Mouse (Mus musculus): ENCODE results near the gene Camk1g.

The Camk1g gene

DNA sequence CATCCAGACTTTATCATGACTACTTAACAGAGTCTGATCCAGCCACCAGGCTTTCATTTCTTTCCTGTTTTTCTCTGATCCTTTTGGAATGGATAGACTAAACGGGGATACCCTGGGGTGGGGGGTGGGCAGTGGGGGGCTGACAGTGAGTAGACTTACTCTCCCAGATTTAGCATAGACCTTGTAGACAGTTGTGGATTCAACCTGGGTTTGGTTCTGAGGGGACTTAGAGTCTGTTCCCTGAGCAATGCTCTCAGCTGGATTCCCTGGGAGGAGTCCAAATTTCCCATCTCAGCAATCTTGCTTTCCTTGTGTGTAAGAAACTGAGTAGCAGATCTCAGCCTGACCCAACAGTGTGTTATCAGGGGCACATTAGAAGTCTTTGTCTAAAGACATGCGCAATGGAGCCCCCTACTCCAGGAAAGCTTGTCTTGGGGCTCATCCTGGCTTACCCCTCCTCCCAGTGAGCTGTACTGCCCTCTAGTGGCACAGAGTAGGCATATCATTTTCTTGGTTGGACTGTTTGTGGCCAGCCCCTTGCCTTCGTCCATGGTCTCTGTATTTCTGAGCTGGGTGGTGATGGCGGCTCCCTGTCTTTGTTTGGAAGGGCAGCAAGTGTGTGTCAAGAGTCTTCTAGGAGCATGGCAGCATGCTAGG, 6.5 kb upstream of the Camk1g start:
- peak; percentile 49 for DNase-seq (ENCODE audit: low read depth, low spot score)

DNA sequence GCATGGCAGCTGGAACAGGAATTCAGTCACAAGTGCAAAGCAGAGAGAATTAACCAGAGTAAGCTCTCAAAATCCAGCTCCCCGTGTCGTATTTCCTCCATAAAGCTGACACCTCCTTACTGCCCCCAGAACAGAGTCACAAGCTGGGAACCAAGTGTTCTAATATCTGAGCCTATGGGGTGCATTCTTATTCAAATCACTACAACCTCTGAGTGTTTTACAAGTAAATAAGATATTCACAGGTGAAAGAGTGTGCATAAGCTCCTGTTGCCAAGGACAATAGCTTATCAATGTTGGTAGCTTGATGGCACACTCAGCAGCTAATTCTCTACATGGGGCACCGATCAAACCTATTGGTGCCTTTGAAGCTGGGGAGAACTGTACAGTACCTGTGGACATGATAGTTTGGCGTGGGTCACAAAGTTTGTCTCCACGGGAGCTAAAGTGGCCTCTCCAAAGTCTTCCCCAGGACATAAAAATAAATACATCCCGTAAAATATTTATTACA, 3.9 kb upstream of the Camk1g start:
- DNase-seq (ENCODE audit: low read depth, low spot score) = no peak

DNA sequence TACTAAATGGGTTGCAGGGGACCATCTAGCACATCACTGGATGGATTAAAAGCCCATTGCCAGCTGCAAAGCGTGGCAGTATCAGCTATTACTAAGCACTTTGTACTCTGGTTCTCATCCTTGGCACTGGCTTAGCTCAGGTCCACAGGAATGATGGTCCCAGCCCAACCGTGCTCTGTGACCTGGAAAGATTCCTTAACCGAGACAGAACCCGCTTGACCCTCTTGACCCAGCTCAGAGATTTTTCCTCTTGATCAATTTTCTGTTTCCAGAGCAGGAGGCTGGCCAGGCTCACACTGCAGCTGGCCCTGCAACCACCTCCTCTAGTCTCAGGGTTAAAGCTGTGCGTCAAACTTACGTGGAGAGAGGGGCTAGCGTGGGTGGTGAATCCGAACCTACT, 1.0 kb downstream of the Camk1g start:
- no peak for DNase-seq (ENCODE audit: low read depth, low spot score)

DNA sequence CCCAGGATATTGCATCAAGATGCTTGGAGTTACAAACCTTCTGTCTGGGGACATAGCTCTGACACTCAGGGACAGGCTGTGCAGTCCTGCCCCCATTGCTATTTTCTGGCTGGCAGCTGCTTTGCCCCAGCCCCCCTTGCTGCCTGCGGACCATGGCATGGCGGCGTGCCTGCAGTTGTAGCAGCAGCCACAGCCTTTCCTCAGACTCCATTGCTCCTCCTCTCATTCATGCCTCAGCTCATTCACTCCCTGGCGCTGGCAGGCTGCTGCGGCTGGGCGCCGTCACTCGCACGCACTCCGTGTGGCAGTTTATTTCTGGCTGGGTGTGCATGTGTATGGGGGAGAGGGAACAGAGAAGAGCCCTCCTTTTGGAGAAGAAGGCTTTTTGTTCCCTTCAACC, 2.0 kb downstream of the Camk1g start:
- DNase-seq (ENCODE audit: low read depth, low spot score) = no peak

DNA sequence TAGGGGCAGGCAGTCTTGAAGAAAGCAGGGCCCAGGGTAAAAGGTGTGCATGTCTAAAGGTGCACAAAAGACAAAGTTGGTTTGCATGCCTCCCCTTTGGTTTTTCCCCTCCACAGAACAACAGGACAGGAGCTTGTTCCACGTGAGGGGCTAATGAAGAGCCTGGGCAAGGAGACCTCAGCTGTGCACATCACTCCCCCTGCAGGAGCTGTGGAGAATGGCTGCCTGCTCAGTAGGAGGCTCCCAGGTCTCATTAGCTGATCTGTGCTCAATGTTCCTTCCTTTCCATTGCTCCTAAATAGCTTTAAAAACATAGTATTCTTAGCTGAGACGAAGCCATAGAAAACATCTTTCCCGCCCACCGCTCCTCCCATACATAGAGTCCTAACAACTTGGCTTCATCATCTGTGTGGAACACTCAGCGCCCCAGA, 6.3 kb downstream of the Camk1g start:
- peak; percentile 41 for DNase-seq (ENCODE audit: low read depth, low spot score)

DNA sequence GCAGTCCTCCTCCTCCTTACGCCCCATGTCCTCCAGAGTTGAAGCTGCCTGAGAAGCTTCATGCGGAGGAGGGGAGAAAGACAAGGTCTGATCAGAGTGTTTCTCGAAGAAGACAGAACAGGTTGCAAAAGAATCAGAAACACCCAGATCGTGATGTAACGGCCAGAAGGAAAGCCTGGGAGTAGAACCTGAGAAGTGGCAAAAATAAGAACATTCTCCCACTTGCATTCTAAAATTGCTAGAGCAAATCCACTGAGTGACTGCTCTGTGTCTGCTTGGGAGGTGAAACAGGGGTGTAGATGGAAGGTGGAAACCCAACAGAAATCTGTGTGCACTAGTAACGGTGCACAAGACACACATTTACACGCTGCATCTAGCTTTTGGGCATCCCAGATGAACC, 8.0 kb downstream of the Camk1g start:
- no peak for DNase-seq (ENCODE audit: low read depth, low spot score)

DNA sequence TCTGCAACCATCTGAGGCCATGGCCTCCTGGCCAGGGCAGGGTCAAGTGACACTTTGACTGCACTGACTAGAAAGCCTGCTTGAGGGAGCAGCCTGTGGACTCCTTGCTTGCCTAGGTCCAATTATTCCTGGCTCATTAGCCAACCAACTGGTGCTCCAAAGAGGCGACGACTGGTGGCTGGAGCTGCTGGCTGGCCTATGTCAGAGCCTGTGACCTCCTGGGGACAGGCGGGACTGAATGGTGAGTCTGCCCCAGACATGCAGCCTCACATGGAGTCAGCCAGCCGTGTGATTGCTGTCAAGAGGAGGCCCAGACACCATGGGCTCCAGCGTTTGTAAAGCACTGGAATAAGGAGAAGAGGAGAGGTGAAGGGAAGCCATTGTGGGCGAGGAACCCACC, 8.9 kb downstream of the Camk1g start:
- DNase-seq (ENCODE audit: low read depth, low spot score) = no peak

DNA sequence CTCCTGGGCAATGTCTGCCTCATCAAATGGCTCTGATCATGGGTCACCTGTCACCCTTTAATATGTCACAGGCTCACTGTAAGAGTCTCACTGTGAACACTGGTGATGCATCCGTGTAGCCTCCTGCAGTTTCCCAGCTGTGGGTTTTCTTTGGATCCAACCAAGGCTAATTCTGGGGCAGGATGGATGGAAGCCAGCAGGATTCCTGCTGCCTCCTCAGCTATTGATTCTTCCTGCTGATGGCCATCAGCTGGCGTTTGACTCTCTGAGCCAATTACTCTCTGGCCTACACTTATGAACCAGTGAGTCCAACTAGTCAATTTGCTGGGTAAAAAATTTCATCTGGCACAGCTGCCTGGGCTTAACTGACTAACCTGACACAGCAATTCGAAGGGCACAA, 10.9 kb downstream of the Camk1g start:
- DNase-seq (ENCODE audit: low read depth, low spot score) = no peak

DNA sequence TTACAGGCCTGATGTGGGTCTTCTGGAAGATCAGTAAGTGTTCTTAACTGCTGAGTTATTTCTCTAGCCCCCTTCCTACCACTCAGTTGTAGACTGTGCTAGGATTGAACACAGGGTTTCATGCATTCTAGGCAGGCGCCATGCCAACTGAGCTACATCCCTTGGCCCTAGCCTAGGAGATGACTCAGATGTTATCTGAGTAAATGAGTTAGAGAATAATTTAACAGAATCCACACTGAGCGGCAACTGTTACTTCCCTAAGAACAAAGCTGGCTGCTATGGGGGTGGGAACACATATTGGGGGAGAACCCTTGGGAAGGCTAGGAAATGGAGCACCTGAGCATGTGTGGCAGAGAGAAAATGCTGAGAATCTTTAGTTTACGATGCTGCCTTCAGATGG, 18.5 kb downstream of the Camk1g start:
- DNase-seq (ENCODE audit: low read depth, low spot score) = no peak

DNA sequence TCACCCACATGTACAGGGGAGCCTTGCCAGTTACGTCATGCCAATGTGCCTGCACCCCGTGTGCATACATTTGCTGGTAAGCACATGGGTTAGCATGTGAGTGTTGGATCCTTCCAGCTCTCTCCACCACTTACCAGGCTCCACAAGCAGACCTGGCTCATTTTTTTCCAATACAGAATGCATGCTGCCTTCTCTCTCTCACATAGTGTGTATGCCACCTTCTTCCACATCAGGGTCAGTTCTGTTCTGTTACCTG, 19.6 kb downstream of the Camk1g start:
- no peak for DNase-seq (ENCODE audit: low read depth, low spot score)

DNA sequence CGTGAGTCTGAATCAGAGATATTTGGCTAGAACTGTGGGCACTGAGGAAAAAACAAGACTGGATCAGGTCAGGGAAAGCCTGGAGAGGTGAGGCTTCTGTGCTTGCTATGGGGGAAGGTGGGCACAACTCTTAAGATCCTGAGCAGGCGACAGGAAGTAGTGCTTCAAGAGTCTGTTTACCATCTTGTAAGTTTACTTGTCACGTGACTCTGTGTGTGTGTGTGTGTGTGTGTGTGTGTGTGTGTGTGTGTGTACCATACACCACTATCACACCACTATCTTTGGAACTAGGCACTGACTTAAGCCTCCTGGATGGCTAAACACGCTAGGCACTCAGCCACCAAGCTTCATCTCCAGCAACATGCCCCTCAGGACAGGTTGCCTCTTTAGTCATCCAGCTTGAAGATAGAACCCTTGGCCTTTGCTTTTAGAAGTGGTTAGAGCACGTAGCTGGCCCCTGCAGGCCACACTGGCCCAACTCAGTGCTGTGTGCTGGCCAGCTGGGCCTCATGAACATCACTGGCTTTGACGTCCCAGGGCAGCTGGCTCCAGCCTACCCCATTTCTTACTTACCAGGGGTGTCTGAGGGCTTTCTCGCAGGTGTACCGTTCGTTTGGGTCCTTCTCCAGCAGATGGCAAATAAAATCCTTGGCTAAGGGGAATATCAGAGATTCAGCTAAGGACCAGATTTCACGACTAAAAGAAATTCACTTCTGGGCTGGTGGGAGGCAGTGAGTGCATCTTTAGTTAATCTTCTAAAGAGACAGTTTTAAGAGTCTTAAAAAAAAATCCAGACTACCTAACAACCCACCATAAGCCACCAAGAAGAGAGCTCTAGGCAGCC, 20.2 kb downstream of the Camk1g start:
- DNase-seq (ENCODE audit: low read depth, low spot score) = no peak

DNA sequence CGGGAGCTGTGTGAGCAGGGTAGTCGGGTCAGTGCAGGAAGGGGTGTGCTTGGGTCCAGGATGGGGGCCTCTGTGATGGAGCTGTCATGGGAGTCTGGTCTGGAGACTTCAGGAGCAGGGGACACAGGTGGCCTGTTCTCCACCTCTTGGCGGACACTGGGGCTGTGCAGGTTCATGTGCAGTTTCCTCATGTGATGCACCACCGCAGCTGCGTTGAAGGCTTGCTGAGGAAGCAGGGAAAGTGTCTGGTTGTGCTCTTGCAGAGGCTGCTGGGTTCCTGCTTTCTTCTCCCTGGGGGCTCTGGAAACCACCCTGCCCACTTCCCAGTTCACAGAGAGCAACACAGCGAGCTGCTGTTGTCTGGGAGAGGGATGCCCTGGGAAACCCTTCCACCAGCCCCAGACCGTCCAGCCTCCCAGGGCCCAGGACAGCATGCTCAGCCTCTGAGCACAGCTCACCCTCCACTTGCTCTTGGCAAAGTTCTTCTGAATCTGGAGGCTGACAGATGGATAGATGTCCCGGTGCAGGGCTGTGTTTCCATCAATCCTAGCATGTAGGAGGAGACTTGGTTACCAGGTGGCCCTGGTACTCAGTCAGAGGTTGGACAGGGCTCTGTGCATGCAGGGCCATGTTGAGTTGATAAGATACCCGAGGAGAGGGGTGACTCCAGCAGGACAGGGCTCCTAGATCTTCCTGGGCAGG, 21.7 kb downstream of the Camk1g start:
- no peak for DNase-seq (ENCODE audit: low read depth, low spot score)

DNA sequence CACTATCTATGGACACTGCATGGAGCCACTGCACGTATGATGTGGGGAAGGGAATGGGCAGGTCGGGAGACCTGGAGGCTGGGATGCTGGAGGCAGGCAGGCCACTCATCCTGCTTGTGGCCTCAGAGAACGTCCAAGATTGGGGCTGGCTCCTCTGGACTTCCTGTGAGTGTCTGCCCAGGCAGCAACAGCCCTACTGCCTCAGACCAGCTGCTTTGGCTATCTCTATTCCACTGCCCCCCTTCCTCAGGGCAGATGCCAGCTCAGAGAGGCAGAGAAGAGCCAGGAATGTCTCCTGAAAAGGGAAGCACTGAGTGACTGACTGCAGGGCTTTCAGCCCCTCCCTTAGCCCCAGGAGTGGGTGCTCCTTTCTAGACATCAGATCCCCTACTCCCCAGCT, 23.2 kb downstream of the Camk1g start:
- DNase-seq (ENCODE audit: low read depth, low spot score) = no peak

DNA sequence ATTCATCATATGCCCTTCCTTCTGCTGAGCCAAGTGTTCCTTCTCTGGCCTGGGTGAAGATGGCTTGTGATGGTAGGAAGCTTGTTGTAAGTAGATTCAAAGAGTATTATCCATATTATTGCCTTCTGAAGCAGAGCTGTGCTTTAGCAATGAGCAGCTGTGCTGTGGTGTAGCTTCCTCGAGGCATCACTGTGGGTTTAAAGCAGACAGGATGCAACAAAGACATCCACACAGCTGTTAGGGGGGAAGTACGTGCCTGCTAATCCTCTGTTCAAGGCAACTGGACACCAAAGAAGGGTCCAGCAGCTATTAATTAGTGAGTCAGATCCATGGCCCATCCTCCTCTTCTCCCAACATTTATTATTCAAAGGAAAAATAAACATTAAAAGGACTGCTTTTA, 25.1 kb downstream of the Camk1g start:
- no peak for DNase-seq (ENCODE audit: low read depth, low spot score)

DNA sequence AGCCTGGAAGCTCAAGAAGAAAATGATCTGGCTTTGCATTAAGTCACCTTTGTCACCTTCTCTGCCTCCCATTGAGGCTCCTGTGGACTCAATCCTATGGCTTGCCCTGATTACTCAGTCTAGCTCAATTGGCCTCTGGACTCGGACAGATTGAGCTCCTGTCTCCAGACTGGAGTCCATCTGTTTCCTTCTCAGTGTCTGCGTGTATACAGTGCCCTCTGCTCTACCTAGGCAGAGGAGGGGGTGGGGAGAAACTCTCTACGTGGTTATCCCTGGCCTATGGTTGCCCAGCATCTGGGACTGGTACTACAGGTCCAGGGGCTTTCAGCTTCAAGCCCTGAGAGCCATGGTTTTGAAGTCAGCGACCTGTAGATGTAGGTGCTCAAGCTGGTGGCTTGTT, 26.2 kb downstream of the Camk1g start:
- no peak for DNase-seq (ENCODE audit: low read depth, low spot score)

DNA sequence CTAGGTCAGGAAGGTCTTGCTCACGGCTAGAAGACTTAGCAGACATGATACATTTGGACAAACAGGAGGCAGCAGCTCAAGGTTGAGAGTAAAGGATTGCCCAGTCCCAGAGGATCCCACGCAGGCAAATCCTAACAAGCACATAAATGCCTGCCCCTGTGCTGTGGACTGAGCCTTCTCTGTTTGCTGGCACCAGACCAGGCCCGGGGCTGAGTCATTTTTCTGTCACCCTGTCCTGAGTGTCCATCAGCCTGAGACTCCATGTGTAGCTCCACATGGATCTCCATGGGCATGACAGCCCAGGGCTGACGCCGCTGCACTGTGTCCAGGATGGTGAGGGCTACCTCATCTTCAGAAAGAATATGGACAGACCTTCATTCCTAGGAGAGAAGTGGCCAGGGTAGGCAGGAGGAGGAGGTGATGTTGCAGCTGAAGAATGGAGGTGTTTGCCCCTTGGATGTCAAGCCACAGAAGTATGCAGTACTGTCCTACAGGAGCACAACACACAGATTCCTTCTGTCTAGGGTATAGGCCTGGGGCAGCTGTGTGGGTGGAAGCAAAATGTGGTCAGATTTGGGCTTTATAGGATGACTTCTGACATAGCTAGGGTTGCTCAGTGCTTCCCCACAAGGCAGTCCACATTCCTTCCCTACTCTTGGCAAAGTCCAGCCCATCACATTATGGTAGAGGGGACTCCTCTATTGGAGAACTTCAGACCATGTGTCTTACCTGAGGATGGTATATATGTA, 27.7 kb downstream of the Camk1g start:
- DNase-seq (ENCODE audit: low read depth, low spot score) = no peak

DNA sequence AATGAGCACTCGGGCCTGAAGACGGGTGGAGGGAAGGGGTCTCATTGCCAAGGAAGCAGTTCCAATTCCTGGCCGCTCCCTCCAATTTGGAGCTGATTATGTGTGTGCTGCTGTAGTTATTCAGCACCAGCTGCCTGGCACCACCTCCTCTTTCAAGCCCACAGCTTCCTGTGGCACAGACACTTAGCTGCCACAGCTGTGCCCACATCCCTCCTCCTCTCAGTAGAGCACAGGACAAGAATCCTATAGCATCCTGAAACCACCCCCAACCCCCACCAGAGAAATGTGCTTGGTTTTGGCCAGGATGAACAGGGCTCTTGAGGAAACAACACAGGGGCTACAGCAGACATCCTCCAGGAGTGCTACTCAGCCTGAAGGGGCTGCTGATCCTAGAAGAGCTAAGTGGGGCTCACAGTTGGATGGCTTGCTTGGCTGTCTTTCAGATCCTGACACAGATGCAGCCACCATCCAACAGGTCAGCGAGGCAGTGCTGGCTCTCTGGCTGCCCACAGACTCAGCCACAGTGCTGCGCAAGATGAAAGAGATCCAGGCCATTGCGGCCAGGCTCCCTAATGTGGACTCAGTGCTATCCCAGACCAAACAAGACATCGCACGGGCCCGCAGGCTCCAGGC, 31.6 kb downstream of the Camk1g start:
- DNase-seq (ENCODE audit: low read depth, low spot score) = no peak

DNA sequence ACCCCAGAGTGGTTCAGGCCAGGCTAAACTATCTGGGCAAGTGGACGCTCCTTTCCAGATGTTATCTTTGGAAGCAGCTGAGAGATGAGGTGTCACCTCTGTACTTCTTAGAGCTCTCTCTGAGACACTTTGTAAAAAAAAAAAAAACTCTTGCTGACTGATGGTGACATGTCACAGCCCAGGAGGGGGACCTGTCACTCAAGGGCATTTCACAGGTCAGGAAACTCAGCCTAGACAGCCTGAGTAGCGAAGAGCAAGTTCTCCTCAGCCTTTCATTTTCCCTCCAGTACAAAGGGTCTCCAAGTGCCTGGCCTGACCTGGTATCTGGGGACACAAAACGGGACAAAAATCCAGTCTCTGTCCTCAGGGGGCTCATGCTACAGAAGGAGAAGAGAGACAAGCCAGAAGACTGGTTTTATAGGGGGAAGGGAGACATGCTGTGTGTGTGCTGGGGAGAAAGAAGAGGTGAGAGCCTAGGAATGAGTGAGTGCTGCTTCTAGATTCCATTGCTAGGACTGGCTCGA, 32.2 kb downstream of the Camk1g start:
- DNase-seq (ENCODE audit: low read depth, low spot score) = no peak

DNA sequence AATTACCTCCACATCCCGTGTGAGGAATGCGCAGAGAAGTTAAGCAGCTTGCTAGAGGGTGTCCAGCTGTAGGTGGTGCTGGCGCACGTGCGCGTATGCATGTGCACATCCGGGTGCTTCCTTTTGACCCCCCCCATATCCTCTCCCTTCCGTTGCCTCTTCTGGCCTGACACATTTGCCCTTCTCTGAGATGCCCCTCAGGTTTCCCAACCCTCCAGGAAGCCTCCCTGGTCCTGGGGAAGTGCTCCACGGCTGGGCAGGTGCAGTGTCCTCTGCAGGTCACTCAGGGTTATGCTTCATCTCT, 33.1 kb downstream of the Camk1g start:
- DNase-seq (ENCODE audit: low read depth, low spot score) = no peak

DNA sequence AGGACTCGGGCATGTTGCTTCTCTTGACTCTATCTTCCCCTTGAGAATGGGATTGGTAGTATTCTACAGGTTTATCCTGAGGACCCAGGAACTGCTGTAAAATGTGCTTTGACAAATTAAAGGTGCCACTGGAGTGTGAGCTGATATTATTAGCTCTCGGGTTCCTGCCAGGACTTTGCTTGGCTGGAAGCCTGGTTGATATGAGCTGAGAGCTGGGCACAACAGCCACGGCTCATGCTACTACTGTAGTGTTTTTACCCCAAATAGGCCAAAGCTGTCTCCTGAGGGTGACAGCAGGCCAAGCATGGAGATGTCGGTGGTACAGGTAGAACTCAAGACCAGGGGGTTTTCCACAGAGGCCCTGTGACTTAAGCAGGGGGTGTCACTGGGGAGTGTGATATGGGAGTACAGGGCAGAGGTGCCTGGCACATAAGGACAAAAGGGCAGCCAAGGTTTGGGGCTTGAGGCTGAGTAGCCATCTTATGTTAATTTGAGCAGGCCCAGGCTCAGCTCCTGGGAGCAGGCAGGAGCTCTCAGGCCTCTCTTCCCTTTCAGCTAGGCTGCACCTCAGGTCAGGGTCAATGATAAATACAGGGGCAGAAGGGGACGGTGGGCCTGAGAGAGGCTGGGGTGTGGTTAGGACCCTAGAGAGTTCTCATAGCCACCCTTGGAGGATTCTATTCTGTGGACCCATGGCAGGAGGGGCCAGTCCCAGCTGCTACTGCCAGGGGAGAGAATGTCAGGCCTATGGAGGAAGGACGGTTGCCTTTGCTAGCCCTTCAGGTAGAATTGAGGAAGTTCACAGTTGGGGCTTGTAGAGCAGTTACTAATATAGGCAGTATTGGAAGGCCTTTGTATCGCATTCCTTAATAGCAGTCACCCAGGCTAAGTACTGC, 33.7 kb downstream of the Camk1g start:
- DNase-seq (ENCODE audit: low read depth, low spot score) = no peak

DNA sequence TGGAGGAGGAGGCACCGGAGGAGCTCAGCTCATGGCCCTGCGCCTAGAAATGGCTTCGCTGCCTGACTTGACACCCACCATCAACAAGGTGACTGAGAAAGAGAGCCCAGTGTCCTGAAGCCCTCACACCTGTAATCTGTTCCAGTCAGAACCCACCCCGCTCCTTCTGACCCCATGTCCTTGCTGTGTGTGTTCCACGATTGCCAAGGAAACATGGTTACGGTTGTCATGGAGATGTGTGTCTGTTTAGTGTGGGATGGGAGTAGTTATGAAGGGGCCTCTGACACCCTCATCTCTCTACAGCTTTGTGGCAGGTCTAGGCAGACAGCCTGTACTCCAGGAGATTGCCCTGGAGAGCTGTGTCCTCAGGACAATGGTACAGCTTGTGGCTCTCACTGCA, 35.6 kb downstream of the Camk1g start:
- no peak for DNase-seq (ENCODE audit: low read depth, low spot score)

Measured in A20 (cell line).